Mouse (Mus musculus) c-Kit-positive CD71-positive TER-119-negative erythroid progenitor cells, embryonic 14.5 days (primary cell): Measurements from ENCODE around the gene Serpina3g.

Experiments
- DNase-seq: peaks from one replicate; pipeline ENCODE4 v3.0.0-alpha.2; 2013; ENCODE audit warnings: low read depth

The Serpina3g gene

GRCm38 (mm10) chr12:104279056-104279435, 43.0 kb downstream of the Serpina3g start:
- no peak for DNase-seq

GRCm38 (mm10) chr12:104283380-104283779, 47.3 kb downstream of the Serpina3g start:
- no peak for DNase-seq

- DNase-seq = no peak
Measured at GRCm38 (mm10) chr12:104288336-104288735, 52.3 kb downstream of the Serpina3g start.

DNA sequence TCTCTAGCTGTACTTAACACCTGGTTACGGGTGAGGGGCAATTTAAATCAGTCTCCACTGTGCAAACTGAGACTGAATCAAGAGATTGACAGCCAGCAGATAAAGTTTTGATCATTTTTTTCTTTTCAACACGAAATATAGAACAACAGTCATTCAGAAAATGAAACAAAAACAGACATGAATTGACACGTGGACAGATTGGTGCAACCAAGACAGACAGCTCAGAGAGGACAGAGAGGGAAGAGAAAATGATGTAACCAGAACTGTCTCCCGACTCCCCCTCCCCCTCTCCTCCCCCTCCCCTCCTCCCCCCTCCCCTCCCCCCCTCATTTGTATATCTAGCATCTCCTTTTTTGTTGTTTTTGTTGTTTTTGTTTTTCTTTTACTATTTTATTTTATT, 53.8 kb downstream of the Serpina3g start:
- DNase-seq = no peak
